Mouse (Mus musculus): ENCODE measurements around the gene Mul1. TPM values are rescaled to one million over a fixed set of nuclear protein-coding genes. Genes with fewer than 3 reads are reported as not detected.
A peak's percentile ranks its signal among the peaks of the same experiment; 100 is the strongest.

Gene Mul1
- polyA plus RNA-seq, 1 experiment from 2014 or later: 20.2 TPM

DNA sequence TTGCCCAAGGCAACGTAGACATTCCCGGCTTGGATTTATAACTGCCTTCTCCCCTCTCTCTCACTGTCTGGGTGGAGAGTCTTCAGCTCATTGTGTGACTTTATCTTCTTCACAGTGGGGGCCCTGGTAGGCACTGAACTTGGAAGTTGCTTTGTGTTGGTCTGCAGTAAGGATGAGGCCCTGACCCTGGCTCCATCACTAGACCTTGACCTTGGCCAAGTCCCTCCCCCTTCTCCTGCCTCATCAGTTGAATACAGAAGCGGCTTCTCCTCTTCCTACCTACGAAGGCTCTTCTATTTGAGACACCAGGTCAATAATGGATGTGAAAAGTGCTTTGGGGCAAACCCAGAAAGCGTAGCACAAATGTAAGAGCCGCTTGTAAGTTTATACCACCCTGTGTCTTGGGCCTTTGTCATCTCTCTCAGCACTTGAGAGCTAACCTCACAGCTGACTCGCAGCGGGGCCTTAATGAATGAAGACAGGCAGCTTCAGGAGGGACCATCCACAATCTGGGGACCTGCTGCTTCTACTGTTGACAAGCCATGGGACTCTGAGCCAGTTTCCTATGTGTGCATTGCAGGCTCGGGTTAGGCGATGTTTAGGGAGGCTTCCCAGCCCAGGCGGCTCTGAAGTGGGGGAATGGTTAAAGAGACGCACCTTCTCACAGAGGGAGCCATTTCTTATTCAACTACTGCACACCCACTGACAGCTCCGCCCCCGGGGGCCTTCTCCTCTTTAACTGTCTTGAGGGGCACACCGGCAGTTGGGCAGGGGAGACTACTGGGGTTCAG is 18.0 kb downstream of the Mul1 start:
- 34% methylated on average over 15 of the region's 15 CpGs for WGBS
- Histone ChIP-seq H3K27me3 (replicated peaks; ENCODE audit: control insufficient read depth, insufficient read depth, low read length) (0 out of 2 replicates have a peak, but pooled peaks cover 5% of the 10 kb centered on the region), H3K4me1 (replicated peaks; ENCODE audit: control insufficient read depth, insufficient read depth, low read length) (peaks cover 47% of the 10 kb centered on the region), H3K27ac (ENCODE audit: low read length) (no peak overlapping the region), H3K9me3 (ENCODE audit: control insufficient read depth, low read length) (no peaks in the 10 kb centered on the region), H3K4me3 (replicated peaks; ENCODE audit: low read length) (no peak overlapping the region), H3K36me3 (ENCODE audit: control insufficient read depth, insufficient read depth) (no peaks in the 10 kb centered on the region), H3K9ac (replicated peaks; ENCODE audit: low read depth, low read length) (no peak overlapping the region), H3K4me2 (ENCODE audit: low read length) (no peak overlapping the region)
- no peak for ATAC-seq

DNA sequence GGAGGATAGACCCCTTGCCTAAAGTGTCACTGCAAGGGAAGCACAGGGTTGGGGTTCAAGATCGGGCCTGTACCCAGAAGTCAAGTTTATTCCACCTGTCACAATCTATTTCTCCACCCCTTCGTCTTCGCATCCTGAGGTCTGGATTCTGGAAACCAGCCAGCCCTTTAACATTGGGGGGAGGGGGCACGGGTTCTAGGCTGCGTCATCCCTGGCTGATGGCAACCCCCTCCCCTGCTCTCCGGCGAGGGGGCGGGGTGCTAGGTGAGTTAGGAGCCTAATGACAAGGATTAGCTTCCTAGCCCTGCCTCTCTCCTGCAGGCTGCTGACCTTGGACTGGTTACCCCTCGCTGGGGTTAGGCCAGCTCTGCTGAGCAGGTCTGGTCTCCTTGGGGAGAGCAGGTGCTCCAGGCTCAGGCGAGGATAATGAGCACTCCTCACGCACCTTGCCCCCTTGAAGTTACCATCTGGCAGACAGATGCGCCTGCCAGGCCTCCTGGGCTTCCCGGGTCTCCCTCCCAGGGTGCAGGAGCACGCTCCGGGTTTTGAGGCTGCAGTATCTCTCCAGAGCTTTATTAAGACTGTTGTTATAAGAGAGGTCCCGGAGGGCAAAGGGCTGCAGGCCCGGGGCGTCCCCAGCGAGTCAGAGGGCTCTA is 18.8 kb downstream of the Mul1 start:
- 5% methylated on average over 19 of the region's 19 CpGs for WGBS
- peak overlapping the region; percentile 87 for H3K27ac ChIP-seq (ENCODE audit: low read length)
- peak; percentile 1; the same call in 1 of the 2 replicates for ATAC-seq
- H3K9ac ChIP-seq (replicated peaks; ENCODE audit: low read depth, low read length): peak overlapping the region; percentile 59
- H3K4me3 ChIP-seq (replicated peaks; ENCODE audit: low read length): peak overlapping the region; percentile 69
- H3K36me3 ChIP-seq (ENCODE audit: control insufficient read depth, insufficient read depth): no peaks in the 10 kb centered on the region
- peak overlapping the region; percentile 76 for H3K4me2 ChIP-seq (ENCODE audit: low read length)
- 0 out of 2 replicates have a peak, but pooled peaks cover 5% of the 10 kb centered on the region for H3K27me3 ChIP-seq (replicated peaks; ENCODE audit: control insufficient read depth, insufficient read depth, low read length)
- no peaks in the 10 kb centered on the region for H3K9me3 ChIP-seq (ENCODE audit: control insufficient read depth, low read length)
- H3K4me1 ChIP-seq (replicated peaks; ENCODE audit: control insufficient read depth, insufficient read depth, low read length): peaks cover 40% of the 10 kb centered on the region

DNA sequence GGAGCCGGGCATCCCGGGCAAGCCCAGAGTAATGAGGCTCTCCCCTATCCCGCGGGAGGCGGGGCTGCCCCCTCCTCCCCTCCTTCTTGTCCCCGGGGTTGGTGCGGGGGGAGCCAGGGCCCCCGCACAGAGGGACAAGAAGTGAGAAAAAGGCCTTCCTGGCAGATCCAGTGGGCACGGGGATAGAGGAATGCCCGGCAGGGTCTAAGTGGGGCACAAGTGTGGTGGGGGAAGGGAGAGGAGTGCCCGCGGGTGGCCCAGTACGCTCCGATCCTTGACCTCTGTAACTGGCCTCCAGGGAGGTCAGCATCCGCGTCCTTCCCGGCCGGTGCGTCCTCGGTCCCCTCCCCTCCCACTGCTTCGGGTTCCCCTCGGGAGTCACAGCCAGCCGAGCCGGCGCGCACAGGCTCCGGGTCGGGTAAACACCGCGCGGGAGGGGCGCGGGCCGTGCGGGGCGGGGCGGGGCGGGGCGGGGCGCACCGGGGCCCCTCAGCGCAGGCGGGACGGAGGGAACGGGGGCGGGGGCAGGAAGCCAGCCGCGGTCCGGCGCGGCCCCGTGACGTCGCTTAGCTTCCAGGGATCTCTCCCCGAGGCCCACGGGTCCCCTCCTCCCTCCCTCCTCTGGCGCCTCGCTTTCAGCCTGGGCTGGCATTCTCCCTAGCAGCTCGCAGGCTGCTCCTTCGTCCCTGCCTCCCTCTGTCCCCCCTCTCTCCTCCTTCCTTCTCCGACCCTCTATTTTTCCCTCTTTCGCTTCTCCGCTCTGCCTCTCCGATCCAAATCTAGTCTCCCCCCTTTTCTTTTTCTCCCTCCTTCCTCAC is 19.5 kb downstream of the Mul1 start, which contains the start of gene Camk2n1:
Camk2n1 (plus strand) TSS at position 562 of the 818 bp plus-strand sequence.
- Histone ChIP-seq H3K9me3 (ENCODE audit: control insufficient read depth, low read length) (no peaks in the 10 kb centered on the region), H3K27me3 (replicated peaks; ENCODE audit: control insufficient read depth, insufficient read depth, low read length) (0 out of 2 replicates have a peak, but pooled peaks cover 5% of the 10 kb centered on the region), H3K27ac (ENCODE audit: low read length) (peak within 1 kb of the TSS; percentile 87), H3K4me1 (replicated peaks; ENCODE audit: control insufficient read depth, insufficient read depth, low read length) (peaks cover 33% of the 10 kb centered on the region), H3K4me3 (replicated peaks; ENCODE audit: low read length) (peak within 1 kb of the TSS; percentile 69), H3K36me3 (ENCODE audit: control insufficient read depth, insufficient read depth) (no peaks in the 10 kb centered on the region), H3K9ac (replicated peaks; ENCODE audit: low read depth, low read length) (peak within 1 kb of the TSS; percentile 59), H3K4me2 (ENCODE audit: low read length) (peak within 1 kb of the TSS; percentile 76)
- WGBS: under 1% methylated on average over 47 of the region's 64 CpGs
- peak; percentile 78 for ATAC-seq

DNA sequence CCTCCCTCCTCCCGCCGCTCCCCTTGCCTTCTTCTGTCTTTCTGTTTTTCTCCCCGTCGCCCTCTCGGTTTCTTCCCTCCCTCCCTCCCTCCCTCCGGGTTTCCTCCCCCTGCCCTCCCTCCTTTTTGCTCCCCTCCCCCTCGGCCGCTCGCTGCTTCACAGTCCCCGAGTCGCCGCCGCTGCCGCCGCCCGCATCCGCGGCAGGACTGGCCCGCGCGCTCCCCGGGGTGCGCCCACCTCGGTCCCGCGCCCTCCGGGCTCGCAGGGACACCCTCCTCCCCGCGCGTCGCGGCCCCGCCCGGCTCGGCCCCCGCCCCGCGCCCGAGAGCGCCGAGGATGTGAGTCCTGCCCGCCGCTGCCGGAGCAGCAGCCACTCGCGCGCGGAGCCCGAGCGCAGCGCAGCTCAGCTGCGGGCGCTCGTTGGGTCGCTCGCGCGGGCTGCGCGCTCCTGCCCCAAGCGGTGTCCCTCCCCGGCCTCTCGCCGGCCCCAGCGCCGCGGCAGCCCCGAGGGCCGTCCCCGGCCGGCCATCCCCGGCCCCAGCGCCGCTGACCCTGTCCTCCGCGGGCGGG is 20.2 kb downstream of the Mul1 start:
- peak overlapping the region; percentile 69 for H3K4me3 ChIP-seq (replicated peaks; ENCODE audit: low read length)
- ATAC-seq: peak; percentile 61
- peak overlapping the region; percentile 76 for H3K4me2 ChIP-seq (ENCODE audit: low read length)
- H3K9ac ChIP-seq (replicated peaks; ENCODE audit: low read depth, low read length): peak overlapping the region; percentile 59
- H3K27ac ChIP-seq (ENCODE audit: low read length): peak overlapping the region; percentile 87
- no peaks in the 10 kb centered on the region for H3K9me3 ChIP-seq (ENCODE audit: control insufficient read depth, low read length)
- no peaks in the 10 kb centered on the region for H3K36me3 ChIP-seq (ENCODE audit: control insufficient read depth, insufficient read depth)
- H3K4me1 ChIP-seq (replicated peaks; ENCODE audit: control insufficient read depth, insufficient read depth, low read length): peaks cover 30% of the 10 kb centered on the region
- under 1% methylated on average over 71 of the region's 78 CpGs for WGBS
- H3K27me3 ChIP-seq (replicated peaks; ENCODE audit: control insufficient read depth, insufficient read depth, low read length): 0 out of 2 replicates have a peak, but pooled peaks cover 5% of the 10 kb centered on the region

DNA sequence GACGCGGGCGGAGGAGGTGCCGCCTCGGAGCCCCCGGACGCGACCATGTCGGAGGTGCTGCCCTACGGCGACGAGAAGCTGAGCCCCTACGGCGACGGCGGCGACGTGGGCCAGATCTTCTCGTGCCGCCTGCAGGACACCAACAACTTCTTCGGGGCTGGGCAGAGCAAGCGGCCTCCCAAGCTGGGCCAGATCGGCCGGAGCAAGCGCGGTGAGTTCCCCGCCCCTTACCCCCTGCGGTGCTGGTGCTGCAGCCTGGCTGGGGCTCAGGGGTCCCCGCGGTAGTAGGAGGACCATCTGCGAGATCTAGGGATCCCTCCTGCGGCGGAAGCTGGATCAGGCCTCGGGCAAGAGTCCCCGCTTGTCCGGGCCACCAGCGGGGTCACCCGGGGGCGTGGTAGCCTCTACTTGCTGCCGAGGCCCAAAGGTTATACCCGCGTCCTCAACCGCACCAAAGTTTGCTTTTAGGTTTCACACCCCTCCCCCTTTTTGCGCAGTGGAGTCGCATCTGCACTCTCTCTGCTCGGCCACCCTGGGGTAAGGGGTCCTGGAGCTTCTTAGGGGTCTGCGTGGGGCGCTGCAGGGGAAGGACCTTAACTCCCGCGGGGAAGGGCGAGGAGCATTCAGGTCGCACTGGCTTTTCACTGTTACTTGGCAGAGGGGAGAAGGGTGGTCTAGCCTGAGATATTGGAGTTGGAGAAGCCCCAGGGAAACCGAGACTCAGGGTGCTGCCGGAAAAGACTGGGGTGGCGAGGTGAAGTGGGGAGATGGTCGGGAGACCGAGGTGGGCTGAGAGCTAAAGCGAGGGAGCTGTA is 20.9 kb downstream of the Mul1 start:
- H3K27me3 ChIP-seq (replicated peaks; ENCODE audit: control insufficient read depth, insufficient read depth, low read length): 0 out of 2 replicates have a peak, but pooled peaks cover 5% of the 10 kb centered on the region
- peak overlapping the region; percentile 69 for H3K4me3 ChIP-seq (replicated peaks; ENCODE audit: low read length)
- H3K9ac ChIP-seq (replicated peaks; ENCODE audit: low read depth, low read length): peak overlapping the region; percentile 59
- H3K4me1 ChIP-seq (replicated peaks; ENCODE audit: control insufficient read depth, insufficient read depth, low read length): peaks cover 30% of the 10 kb centered on the region
- no peak for ATAC-seq
- no peaks in the 10 kb centered on the region for H3K9me3 ChIP-seq (ENCODE audit: control insufficient read depth, low read length)
- under 1% methylated on average over 56 of the region's 58 CpGs for WGBS
- H3K4me2 ChIP-seq (ENCODE audit: low read length): peak overlapping the region; percentile 76
- H3K27ac ChIP-seq (ENCODE audit: low read length): peak overlapping the region; percentile 87
- H3K36me3 ChIP-seq (ENCODE audit: control insufficient read depth, insufficient read depth): no peaks in the 10 kb centered on the region

DNA sequence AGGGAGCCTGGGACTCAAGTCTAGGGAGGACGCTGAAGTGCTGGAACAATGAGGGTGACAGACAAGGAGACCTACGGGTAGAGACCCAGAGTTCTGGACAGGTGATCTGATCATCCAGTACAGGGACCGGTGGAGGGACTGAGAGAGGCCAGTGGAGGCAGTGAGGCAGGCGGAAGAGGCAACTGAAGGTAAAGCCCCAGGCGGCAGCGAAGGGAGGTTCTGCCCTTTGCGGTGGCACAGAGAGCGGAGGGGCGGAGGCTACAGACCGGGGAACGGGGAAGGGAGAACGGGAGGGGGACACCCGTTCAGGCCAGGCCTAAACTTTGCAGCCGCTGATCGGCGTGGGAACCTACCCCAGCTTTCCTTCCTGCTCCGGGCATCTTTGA is 21.5 kb downstream of the Mul1 start:
- Histone ChIP-seq H3K4me1 (replicated peaks; ENCODE audit: control insufficient read depth, insufficient read depth, low read length) (peaks cover 30% of the 10 kb centered on the region), H3K27ac (ENCODE audit: low read length) (peak overlapping the region; percentile 33; the same call in 1 of the 2 replicates), H3K36me3 (ENCODE audit: control insufficient read depth, insufficient read depth) (no peaks in the 10 kb centered on the region), H3K4me3 (replicated peaks; ENCODE audit: low read length) (peak overlapping the region; percentile 69), H3K9ac (replicated peaks; ENCODE audit: low read depth, low read length) (peak overlapping the region; percentile 59), H3K27me3 (replicated peaks; ENCODE audit: control insufficient read depth, insufficient read depth, low read length) (0 out of 2 replicates have a peak, but pooled peaks cover 5% of the 10 kb centered on the region), H3K4me2 (ENCODE audit: low read length) (peak overlapping the region; percentile 76), H3K9me3 (ENCODE audit: control insufficient read depth, low read length) (no peaks in the 10 kb centered on the region)
- no peak for ATAC-seq
- WGBS: under 1% methylated on average over 17 of the region's 17 CpGs

DNA sequence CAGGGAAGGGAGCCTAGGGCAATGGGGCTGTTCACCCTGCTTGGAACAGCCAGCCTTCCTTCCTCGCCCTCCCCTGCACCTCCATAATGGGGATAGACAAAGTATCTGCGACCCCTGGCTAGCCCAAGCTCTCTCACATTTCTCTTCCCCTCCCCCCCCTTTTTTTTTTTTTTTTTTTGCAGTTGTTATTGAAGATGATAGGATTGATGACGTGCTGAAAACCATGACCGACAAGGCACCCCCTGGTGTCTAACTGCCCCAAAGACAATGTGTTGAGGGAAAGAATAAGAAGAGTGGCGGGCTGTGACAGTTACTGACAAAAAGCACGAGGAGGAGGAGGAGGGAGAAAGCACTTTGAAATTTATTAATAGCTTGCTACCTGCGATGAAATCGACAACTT is 22.1 kb downstream of the Mul1 start:
- Histone ChIP-seq H3K4me2 (ENCODE audit: low read length) (peak overlapping the region; percentile 76), H3K36me3 (ENCODE audit: control insufficient read depth, insufficient read depth) (no peaks in the 10 kb centered on the region), H3K4me3 (replicated peaks; ENCODE audit: low read length) (peak overlapping the region; percentile 69), H3K27me3 (replicated peaks; ENCODE audit: control insufficient read depth, insufficient read depth, low read length) (0 out of 2 replicates have a peak, but pooled peaks cover 2% of the 10 kb centered on the region), H3K4me1 (replicated peaks; ENCODE audit: control insufficient read depth, insufficient read depth, low read length) (peaks cover 30% of the 10 kb centered on the region), H3K27ac (ENCODE audit: low read length) (peak overlapping the region; percentile 6; the same call in 1 of the 2 replicates), H3K9ac (replicated peaks; ENCODE audit: low read depth, low read length) (peak overlapping the region; percentile 59), H3K9me3 (ENCODE audit: control insufficient read depth, low read length) (no peaks in the 10 kb centered on the region)
- 8% methylated on average over 6 of the region's 8 CpGs for WGBS
- no peak for ATAC-seq

DNA sequence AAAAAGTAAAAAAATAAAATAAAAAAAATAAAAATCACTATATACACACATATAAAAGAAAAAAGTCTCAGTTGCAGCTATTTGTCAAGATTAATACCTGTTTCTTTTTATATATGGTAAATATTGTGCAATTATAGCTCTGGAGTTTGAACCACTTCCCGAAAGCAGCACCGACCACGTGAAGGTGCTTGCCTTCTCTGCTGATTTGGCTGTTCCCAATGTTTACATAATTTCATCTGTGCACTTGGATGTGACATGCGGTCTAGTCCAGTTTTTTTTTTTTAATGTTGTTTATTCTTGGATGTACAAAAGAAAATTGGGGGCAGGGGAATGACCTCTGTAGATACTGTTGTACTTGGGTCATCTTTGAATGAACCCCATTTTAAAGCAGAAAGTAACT is 22.6 kb downstream of the Mul1 start:
- Histone ChIP-seq H3K27ac (ENCODE audit: low read length) (no peak overlapping the region), H3K36me3 (ENCODE audit: control insufficient read depth, insufficient read depth) (no peaks in the 10 kb centered on the region), H3K4me1 (replicated peaks; ENCODE audit: control insufficient read depth, insufficient read depth, low read length) (peaks cover 30% of the 10 kb centered on the region), H3K9me3 (ENCODE audit: control insufficient read depth, low read length) (no peaks in the 10 kb centered on the region), H3K4me2 (ENCODE audit: low read length) (peak overlapping the region; percentile 24), H3K27me3 (replicated peaks; ENCODE audit: control insufficient read depth, insufficient read depth, low read length) (0 out of 2 replicates have a peak, but pooled peaks cover 2% of the 10 kb centered on the region), H3K9ac (replicated peaks; ENCODE audit: low read depth, low read length) (no peak overlapping the region), H3K4me3 (replicated peaks; ENCODE audit: low read length) (peak overlapping the region; percentile 17; the same call in 1 of the 2 replicates)
- ATAC-seq: no peak
- 47% methylated on average over 4 of the region's 4 CpGs for WGBS
